Comparison of ENCODE assay signal across 16 mouse cellular contexts in the genomic region with DNA sequence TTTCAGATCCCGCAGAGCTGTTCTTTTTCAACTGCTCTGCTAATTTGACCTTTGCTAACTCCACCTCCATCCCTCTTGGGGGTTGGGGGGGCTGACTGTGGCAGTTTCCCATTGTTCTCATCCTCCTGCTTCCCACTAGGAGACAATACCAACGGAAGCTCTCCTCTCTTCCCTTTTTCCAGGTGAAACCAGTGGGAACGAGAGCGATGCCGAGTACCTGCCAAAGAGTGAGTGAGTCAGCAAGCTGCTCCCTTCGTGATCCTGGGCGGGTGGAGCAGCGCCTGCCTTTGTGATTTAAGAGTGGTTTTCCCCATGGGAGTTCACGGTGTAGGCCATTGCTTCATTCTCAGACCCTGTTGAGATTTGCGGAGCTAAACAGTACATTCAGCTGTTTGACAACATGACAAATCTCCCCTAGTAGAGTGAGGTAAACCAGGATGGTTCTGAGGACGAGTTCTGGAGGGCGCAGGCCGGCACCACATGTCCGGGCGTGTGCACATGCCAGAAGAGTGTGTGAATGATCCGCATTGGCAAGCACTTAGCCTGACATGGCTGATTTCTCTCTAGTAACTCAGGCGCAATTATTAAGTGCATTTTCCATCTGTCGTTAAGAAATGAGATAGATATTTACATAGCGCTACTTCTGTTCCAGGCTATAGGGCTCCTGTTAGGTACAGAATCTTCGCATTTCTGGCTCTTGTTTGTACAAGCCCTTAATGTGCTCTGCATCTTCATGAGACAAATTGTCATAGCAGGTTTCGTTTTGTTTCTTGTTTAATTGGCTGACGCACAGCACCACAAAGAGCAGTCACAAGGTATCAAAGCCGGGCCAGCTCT. TPM values are rescaled to one million over a fixed set of nuclear protein-coding genes. Genes with fewer than 3 reads are reported as not detected.
A peak's percentile ranks its signal among the peaks of the same experiment; 100 is the strongest.
DNase-seq lines count a peak whose midpoint lies in the region; ATAC-seq lines count a peak whose summit lies in the region.
"Had no signal": no experiment of that assay in that cellular context is flagged by ENCODE, and none has a peak within 500 bp of the region (broad histone marks: within the 10 kb centered on the region; RNA-seq: fewer than 3 reads in every experiment).

No protein-coding gene starts in this region.

- H3K9ac ChIP-seq in kidney, embryonic 14.5 days (ENCODE audit: low read depth, low read length), result no peak overlapping the region
- H3K9ac ChIP-seq in embryonic facial prominence, embryonic 15.5 days, result no peak overlapping the region
- H3K9ac ChIP-seq: liver, embryonic 15.5 days had no signal

- DNase-seq in cerebellum, postnatal 25 days, result peak; percentile 24 to 46
- peak; percentile 13 for DNase-seq in kidney, adult 9 months
- peak; percentile 97 for DNase-seq in ES-CJ7 (ENCODE audit: low read depth, low spot score)
- DNase-seq in right cerebral cortex, postnatal 14 days, result no peak
- DNase-seq in right cerebral cortex, adult 18-20 months, result no peak
- DNase-seq: adrenal gland, postnatal 25 days; B cell, adult 2 months; cerebellum, adult 18-20 months; kidney, postnatal 14 days; lung, postnatal 36 days had no signal

- no peak overlapping the region for H3K27ac ChIP-seq in kidney, embryonic 14.5 days (ENCODE audit: low read depth, low read length)
- peak overlapping the region; percentile 71 for H3K27ac ChIP-seq in embryonic facial prominence, embryonic 15.5 days (replicated peaks)
- H3K27ac ChIP-seq: liver, embryonic 15.5 days had no signal

- H3K27me3 ChIP-seq in kidney, embryonic 14.5 days (ENCODE audit: control insufficient read depth, insufficient read depth, low read length), result no peaks in the 10 kb centered on the region
- H3K27me3 ChIP-seq in embryonic facial prominence, embryonic 15.5 days, result no peaks in the 10 kb centered on the region
- H3K27me3 ChIP-seq: liver, embryonic 15.5 days; Patski had no signal

- H3K4me2 ChIP-seq in kidney, embryonic 14.5 days (replicated peaks; ENCODE audit: low read depth, low read length), result no peak overlapping the region
- H3K4me2 ChIP-seq in embryonic facial prominence, embryonic 15.5 days (replicated peaks), result no peak overlapping the region
- H3K4me2 ChIP-seq: liver, embryonic 15.5 days had no signal

- H3K9me3 ChIP-seq in kidney, embryonic 14.5 days (ENCODE audit: control insufficient read depth, low read length), result no peaks in the 10 kb centered on the region
- H3K9me3 ChIP-seq in embryonic facial prominence, embryonic 15.5 days (replicated peaks), result no peaks in the 10 kb centered on the region
- H3K9me3 ChIP-seq: liver, embryonic 15.5 days had no signal

- H3K4me3 ChIP-seq in kidney, embryonic 14.5 days (ENCODE audit: low read length), result no peak overlapping the region
- no peak overlapping the region for H3K4me3 ChIP-seq in embryonic facial prominence, embryonic 15.5 days (replicated peaks)
- H3K4me3 ChIP-seq: liver, embryonic 15.5 days had no signal

- no peaks in the 10 kb centered on the region for H3K36me3 ChIP-seq in kidney, embryonic 14.5 days (ENCODE audit: control insufficient read depth, insufficient read depth, low read length)
- peaks cover 30% of the 10 kb centered on the region for H3K36me3 ChIP-seq in embryonic facial prominence, embryonic 15.5 days

- H3K4me1 ChIP-seq in kidney, embryonic 14.5 days (ENCODE audit: control insufficient read depth, insufficient read depth, low read length), result no peaks in the 10 kb centered on the region
- 0 out of 2 replicates have a peak, but pooled peaks cover 4% of the 10 kb centered on the region for H3K4me1 ChIP-seq in embryonic facial prominence, embryonic 15.5 days

- ATAC-seq in cerebellum, adult (ENCODE audit: insufficient number of reproducible peaks, low FRiP score, low TSS enrichment), result no peak
- no peak for ATAC-seq in kidney, embryonic 14.5 days (ENCODE audit: low FRiP score, low TSS enrichment)
- ATAC-seq in embryonic facial prominence, embryonic 15.5 days (ENCODE audit: insufficient number of reproducible peaks, low FRiP score, low TSS enrichment, low read depth), result no peak
- ATAC-seq: midbrain, embryonic 16.5 days; Patski had no signal

- 72% methylated on average over 23 of the region's 23 CpGs for WGBS in kidney, embryonic 14.5 days
- WGBS in embryonic facial prominence, embryonic 15.5 days, result 48% methylated on average over 23 of the region's 23 CpGs

RNA-seq across cellular contexts. Expression of a gene that starts 24.9 kb away (rescaled TPM):
- polyA plus RNA-seq in kidney, embryonic 14.5 days (2014; fragmentation: Nextera tagmentation; extraction: Ambion mirVana), result 195 and 223 TPM in 2 replicates
- 170 and 178 TPM in 2 replicates for polyA plus RNA-seq in embryonic facial prominence, embryonic 15.5 days (2015; fragmentation: Nextera tagmentation; extraction: Ambion mirVana)

RNA-seq across cellular contexts. Expression of a gene that starts 44.1 kb away (rescaled TPM):
- polyA plus RNA-seq in kidney, embryonic 14.5 days (2014; fragmentation: Nextera tagmentation; extraction: Ambion mirVana), result 2.2 and 3.6 TPM in 2 replicates
- polyA plus RNA-seq in embryonic facial prominence, embryonic 15.5 days (2015; fragmentation: Nextera tagmentation; extraction: Ambion mirVana), result 13.6 and 15.1 TPM in 2 replicates

Comparison
In these comparisons a context has a peak if more than half of its experiments do, and no peak if none do; other contexts are left out.
1. DNase-seq: peak in cerebellum, postnatal 25 days (2 of 2), kidney, adult 9 months (single experiment) and ES-CJ7 (single experiment); none in right cerebral cortex, postnatal 14 days (single experiment) and right cerebral cortex, adult 18-20 months (single experiment).